Mouse (Mus musculus) frontal cortex, adult 2 months (tissue): ENCODE results near the gene Spsb2. TPM values are rescaled to one million over a fixed set of nuclear protein-coding genes. Genes with fewer than 3 reads are reported as not detected.
"Not testable (repeated sequence)": the region's sequence is repeated elsewhere in the genome, so short reads cannot be mapped to it uniquely, and the experiment has no call there.

ENCODE experiments used
- DNase-seq, 2 experiments: peaks; one replicate each; pipeline ENCODE4 v3.0.0; 2022; ENCODE audit warnings: low spot score in 1 of 2; ENCODE audit errors: extremely low spot score in 1 of 2
- polyA plus RNA-seq: library from polyadenylated mRNA; depleted of rRNA; stranded (reverse); fragments of >200 nt; gene quantifications from 2 replicates; pipeline ENCODE4 v1.2.3, GENCODE M21; 2012

Spsb2 gene
- polyA plus RNA-seq, 1 experiment, result 7.0 TPM

DNA sequence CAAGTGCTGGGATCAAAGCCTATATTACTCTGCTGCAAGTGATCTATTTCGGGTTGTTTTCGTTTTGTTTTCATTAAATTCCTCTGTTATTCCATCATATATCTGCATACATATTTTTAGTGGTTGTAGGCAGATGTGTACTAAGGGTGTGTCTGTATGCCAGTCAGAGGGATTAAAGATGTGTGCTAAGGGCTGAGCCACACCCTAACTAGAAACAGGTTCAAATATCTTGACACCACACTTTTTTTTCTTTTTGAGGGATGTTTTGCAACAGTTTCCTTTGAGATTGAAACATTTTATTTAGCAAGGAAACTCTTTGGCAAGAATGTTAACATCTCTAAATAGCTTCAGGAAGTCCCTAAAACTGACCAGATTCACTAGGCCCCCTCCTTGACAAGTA is 12.3 kb upstream of the Spsb2 start:
- no peak for DNase-seq

DNA sequence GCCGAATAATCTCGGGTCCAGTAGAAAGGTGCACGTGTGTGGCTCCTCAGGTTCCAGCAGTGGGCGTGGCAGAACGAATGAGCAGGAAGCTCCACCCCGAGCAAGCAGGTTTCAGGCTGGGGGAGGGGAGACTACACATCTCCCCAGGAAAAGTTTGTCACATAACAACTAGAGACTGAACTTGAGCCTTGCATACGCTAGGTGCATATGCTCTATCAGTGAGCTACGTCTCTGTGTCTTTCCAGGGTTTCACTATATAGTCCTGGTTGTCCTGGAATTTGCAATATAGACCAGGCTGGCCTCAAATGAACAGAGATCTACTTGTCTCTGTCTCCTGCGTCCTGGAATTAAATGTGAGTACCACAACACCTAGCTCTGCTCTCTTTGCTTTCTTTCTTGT is 6.1 kb upstream of the Spsb2 start:
- DNase-seq, result not testable (repeated sequence)

DNA sequence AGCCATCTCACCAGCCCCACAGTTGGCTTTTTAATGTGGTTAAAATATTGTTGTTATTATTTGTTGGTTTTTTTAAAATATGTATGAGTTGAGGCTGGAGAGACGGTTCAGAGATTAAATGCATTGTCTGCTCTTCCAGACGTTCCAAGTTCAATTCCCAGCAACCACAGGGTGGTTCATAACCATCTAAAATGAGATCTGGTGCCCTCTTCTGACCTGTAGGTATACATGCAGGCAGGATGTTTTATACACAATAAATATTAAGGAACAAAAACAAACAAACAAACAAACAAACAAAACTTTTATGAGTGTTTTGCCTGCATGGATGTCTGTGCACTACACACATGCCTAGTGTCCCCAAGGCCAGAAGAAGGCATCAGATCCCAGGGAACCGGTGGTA is 5.4 kb upstream of the Spsb2 start:
- no peak for DNase-seq

DNA sequence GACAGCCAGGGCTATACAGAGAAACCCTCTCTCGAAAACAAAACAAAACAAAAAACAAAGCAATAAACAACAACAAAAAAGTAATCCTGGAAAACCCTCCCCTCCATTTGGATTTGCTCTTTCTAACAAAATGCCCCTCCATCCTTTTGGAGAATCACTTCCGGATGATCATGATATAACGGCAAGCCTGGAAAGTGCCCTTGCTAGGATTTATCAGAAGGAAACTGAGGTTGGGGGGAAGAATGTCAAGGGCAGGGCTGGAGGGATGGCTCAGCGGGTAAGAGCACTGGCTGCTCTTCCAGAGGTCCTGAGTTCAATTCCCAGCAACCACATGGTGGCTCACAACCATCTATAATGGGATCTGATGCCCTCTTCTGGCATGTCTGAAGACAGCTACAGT is 4.8 kb upstream of the Spsb2 start:
- DNase-seq, result not testable (repeated sequence)

DNA sequence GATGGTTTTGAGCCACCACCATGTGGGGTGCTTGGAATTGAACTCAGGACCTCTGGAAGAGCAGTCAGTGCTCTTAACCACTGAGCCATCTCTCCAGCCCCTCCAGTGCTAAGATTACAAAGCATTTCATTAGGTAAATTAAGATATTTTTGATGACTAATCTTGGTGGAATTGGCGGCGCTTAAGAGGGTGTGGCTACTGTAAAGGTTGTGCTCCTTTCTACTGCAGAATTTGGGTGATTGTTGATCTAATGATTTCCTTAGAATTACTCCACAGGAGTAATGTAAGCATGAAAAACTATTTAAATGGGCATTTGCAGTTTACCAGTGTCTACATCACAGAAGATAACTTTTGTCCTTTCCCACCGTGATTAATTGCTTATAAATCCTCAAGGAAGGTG is 4.1 kb upstream of the Spsb2 start:
- no peak for DNase-seq

DNA sequence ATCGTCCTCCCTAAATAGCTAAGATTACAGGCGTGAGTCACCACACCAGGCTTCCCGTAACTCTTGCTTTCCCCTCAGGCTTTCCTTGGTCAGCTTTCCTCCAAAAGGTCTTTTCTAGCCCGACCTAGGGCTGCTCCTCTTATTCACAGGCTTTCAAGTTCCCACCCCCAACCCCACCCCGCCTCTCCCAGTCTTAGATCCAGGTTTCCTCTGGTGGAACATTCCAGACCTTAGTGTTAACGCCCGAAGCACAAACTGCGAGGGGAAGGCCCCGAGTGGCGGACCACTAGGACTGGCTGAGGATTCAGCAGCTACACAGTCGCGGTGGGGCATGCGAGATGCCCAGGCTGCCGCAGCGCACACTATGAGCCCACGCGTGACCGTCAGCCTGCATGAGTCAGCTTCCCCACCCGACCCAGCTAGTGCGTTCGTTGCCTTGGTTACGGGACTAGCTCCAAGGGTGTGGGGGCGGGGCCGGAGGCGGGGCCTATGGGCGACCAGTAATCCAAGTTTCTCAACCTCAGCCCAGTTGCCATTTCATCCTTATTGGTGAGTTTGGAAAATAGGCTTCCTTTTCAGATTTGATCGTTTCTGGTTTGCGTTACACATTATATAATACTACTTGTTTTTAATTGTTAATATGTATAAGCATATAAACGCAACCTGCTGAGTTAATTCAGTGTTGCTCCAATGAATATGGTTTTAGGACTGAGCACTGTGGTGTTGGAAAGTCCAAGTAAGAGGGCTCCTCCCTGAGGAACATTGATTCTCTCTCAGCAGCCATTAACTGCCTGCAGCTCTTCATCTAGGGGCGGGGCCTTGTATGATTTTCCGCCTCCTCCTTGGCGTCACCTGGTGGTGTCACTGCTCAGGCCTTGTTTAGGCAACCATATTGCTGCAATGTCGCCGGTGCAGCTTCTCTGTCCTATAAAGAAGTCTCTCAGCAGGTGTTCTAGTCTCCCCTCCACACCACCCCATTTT is 2.8 kb upstream of the Spsb2 start:
- peak; percentile 94 to 98 for DNase-seq

DNA sequence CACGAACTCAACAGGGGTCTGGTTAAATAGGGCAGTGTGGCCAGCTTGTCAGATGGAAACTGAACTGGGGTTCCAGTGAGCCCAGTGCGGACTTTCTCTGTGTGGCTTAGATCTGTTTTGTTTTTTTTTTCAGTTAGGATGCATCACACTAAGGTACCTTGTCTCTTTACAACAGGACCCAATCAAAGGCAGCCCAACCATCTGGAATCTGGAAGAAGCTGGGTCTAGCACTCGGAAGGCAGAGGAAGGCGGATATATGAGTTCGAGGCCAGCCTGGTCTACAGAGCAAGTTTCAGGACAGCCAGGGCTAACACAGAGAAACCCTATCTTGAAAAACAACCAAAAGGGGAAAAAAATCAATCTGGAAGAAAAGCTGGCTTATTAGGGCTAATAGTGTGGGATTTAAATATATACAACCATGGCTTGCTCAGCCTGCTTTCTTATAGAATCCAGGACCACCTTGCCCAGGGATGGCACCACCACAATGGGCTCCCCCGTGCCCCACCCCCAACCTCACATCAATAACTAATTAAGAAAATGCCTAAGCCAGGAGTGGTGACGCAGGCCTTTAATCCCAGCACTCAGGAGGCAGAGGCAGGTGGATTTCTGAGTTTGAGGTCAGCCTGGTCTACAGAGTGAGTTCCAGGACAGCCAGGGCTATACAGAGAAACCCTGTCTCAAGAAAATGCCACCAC is 1.9 kb upstream of the Spsb2 start:
- DNase-seq, result no peak

DNA sequence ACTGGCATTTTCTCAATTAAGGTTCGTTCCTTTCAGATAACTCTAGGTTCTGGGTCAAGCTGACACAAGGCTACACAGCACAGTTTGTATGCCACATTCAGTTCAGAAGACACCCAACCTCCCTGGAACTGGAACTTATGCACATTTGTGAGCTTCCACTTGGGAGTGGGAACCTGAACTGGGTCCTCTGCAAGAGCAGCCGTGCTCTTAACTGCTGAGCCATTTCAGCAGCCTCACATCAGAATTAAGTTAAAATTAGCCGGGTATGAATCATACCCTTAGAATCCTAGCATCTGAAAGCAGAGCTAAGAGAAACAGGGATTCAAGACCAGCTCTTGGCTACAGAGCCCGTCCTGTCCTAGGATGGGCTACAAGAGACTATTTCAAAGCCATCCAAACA is 1.1 kb upstream of the Spsb2 start:
- DNase-seq, result peak in 1 of 2 experiments; percentile 74

DNA sequence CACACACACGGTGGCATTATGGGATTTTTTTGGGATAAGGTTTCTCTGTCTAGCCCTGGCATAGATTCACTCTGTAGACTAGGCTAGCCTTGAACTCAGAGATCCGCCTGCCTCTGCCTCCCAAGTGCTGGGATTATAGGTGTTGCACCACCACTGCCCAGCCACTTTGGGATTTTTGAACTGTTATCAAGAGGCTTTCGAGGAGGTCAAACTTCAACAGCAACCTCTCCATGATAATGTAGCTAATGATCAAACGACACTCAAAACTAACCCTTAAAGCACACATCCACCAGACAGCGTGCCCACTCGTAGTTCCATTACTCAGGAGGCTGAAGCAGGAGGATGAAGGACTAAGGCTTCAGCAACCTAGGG is 489 bp upstream of the Spsb2 start:
- DNase-seq, result no peak

DNA sequence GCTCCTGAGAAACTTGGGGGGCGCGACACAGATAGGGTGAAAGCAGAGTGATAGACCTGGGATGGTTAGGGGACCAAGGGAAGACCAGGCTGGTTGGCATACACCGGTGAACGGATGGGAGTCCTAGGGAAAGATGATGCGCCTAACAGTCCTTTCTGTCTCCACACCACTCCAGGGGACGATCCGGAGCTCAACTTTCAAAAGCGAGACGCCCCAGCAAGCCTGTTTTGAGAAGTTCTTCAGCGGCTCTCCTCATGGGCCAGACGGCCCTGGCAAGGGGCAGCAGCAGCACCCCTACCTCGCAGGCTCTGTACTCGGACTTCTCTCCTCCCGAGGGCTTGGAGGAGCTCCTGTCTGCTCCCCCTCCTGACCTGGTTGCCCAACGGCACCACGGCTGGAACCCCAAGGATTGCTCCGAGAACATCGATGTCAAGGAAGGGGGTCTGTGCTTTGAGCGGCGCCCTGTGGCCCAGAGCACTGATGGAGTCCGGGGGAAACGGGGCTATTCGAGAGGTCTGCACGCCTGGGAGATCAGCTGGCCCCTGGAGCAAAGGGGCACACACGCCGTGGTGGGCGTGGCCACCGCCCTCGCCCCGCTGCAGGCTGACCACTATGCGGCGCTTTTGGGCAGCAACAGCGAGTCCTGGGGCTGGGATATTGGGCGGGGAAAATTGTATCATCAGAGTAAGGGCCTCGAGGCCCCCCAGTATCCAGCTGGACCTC is 752 bp downstream of the Spsb2 start:
- DNase-seq, result peak in 1 of 2 experiments; percentile 69

DNA sequence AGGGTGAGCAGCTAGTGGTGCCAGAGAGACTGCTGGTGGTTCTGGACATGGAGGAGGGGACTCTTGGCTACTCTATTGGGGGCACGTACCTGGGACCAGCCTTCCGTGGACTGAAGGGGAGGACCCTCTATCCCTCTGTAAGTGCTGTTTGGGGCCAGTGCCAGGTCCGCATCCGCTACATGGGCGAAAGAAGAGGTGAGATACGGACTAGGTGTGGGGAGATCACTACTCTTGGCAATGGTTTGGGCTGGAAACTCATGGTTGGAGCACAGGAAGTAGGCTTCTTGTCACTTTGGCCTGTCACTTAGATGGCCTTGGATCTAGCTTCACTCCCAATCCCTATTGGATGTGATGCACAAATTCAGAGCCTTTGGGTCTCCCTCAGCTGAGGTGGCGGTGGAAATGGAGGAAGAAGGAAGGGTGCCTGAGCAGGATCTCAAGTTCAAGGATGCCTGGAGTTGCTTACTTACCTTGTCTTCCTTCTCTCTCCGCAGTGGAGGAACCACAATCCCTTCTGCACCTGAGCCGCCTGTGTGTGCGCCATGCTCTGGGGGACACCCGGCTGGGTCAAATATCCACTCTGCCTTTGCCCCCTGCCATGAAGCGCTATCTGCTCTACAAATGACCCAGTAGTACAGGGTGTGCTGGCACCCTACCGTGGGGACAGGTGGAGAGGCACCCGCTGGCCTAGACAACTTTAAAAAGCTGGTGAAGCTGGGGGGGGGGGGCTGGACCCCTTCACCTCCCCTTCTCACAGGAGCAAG is 1.5 kb downstream of the Spsb2 start:
- no peak for DNase-seq

DNA sequence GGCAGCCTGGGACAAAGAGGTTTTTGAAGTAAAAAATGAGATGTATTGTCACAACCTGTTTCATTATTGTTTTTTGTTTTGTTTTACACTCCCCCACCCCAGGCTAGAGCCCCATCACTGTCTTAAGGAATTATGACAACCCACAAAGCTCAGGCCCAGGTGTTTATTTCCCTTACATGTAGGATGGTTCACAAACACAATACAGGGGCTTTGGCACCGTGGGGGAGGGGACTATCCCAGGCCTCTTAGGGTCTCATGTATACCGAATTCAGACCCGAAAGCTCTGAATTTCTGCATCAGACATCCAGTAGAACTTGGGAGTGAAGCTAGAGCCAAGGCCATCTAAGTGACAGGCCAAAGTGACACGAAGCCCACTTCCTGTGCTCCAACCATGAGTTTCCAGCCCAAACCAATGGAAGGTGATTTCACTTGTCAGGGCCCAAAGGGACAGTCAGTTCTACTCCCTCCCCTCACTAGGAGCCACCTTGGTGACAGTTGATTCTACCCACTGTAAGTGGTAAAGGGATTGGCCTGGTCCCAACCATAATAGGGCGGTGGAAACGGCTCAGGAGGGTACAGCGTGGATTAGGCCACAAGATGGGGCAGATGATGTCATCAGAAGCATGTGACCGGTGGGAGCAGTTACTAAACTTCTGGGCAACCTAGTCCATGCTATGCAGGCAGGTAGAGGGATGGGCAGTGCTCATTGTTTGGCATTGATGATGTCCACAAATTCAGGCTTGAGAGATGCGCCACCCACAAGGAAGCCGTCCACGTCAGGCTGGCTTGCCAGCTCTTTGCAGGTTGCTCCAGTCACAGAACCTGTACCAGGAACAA is 2.3 kb downstream of the Spsb2 start:
- not testable (repeated sequence) for DNase-seq

DNA sequence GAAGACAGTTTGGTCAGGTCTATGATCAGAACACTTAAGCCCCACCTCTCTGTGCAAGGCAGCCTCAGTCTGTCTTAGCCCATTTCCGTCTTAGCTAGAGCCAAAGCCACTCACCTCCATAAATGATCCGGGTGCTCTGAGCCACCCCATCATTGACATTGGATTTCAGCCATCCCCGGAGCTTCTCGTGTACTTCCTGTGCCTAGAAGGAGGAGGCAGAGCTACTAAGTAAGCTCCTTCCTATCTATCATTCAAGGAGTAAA is 2.9 kb downstream of the Spsb2 start:
- DNase-seq, result no peak

DNA sequence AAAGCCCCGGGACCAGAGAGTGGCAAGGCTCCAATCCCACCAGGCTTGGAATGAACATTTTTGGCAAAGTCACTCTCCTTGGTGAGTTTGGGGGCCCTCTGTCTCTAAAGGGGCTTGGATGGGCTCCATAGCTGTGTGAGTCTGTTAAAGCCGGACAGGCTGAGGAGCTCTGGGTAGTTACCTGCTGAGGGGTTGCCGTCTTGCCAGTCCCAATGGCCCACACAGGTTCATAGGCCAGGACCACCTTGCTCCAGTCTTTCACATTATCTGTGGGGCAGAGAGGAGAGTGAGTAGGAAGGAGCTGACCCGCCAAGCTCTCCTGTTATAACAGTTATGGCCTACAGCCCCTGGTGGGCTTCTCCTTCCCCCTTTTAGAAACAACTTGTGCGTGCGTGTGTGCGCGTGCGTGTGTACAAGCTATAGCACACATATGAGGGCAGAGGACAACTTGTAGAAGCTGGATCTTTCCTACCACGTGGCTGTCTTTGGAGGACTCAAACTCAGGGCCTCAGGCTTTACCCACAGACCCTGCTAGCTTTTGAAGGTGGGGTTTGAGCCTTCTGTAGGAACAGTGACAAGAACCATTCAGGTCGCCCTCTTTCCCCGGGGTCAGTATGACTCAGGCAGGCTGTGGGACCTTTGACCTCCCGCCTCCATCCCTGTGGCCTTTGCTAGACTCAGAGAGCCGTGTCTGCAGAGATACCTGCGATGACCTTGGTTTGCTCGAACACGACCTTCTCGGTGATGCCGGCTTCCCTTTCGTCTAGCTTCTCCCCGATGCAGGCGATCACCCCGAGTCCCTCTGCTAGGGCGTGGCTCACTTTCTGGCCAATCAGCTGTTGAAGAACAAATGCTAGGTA is 3.5 kb downstream of the Spsb2 start:
- no peak for DNase-seq

DNA sequence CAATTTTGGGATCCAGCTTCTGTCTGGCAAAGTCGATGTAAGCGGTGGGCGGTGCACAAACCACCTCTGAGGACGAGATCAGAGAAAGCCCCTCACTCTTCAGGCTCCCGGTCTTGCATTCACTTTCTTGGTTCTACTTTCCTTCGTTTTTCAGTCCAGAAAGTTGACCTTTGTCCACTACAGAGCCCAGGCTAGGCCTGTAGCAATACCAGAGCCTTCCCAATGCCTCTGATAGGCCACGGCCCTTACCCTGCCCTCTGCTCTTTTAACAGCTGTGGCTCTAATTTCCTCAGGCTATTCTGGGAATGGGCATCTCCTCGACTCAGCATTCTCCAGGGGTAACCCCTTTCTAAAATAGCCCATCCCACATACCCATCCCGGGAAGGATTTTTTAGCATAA is 4.4 kb downstream of the Spsb2 start:
- DNase-seq, result no peak

DNA sequence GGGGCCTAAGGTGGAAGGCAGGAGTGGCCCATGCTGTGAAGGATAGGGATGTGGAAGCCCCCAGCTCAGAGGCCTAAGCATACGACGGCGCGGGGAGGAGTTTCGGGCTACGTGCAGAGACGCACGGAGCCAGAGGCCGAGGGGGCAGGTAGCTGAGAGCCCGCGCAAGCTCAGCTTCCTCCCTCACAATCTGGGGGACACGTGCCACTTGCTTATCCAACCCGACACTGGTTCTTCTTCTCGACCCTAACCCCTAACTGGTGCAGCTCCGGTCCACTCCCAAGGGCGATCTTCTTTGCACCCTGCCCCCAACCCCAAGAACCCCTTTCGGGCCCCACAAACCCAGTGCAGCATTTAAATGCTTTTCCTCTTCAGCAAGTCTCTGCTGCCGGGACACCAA is 5.0 kb downstream of the Spsb2 start:
- peak in 1 of 2 experiments; percentile 80 for DNase-seq

DNA sequence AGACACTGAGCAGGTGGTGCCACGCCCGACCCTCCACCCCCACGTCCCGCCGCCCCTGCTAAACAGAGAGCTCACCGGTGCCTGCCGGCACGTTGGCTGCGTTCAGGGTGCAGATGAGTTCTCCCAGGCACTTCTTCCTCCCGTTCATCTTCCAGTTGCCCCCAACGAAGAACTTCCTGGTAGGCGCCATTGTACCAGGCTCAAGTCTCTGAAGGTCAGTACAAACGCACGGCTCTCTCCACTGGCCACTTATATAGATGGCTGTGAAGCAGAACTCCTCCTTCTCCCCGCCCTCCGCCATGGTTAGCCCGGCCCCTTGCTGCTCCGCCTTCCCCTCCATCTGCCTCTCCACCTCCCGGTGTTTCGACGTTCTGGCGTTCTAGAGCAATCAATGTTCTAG is 5.5 kb downstream of the Spsb2 start, which contains the start of gene Tpi1:
TSS of gene Tpi1 (minus strand) at position 364 of the 400 bp plus-strand sequence.
- DNase-seq, result peak; percentile 83 to 93

DNA sequence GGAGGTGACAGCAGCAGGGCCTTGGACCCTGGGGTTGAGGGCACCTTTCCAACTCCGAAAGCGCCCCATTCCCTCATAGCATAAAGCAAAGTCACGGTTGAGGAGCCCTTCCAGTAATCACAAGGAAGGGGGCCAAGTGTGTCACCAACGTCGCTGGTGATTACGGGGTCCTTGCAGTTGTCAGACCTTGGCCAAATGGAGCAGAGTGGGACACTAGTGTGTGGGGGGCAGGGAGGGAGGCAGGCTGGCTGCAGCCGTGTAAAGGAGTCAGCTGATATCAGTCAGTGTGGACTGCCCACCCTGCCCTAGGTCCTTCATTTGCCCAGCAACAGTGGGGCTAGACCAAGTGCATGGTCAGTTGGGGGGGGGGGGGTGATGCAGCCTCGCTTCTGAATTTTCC is 6.0 kb downstream of the Spsb2 start:
- no peak for DNase-seq
